26 mouse cellular contexts compared by ENCODE assay signal in genomic region chr6:86296126-86296525, GRCm38 (mm10).
"Had no signal": no experiment of that assay in that cellular context is flagged by ENCODE, and none has a peak within 500 bp of the region (broad histone marks: within the 10 kb centered on the region; RNA-seq: fewer than 3 reads in every experiment).

No protein-coding gene starts in this region.

- DNase-seq: gastrocnemius, postnatal 14 days; gastrocnemius, postnatal 36 days; heart, adult 11 months; heart, adult 2 months; heart, postnatal 14 days; heart, postnatal 36 days; kidney, adult 18-20 months; kidney, adult 8-10 months; kidney, postnatal 10 days; kidney, postnatal 25 days; kidney, postnatal 4 days; left cerebral cortex, postnatal 4 days had no signal

- H3K9me3 ChIP-seq: heart, embryonic 15.5 days; hindbrain, embryonic 13.5 days; hindbrain, embryonic 15.5 days; intestine, embryonic 15.5 days; limb, embryonic 13.5 days; limb, embryonic 15.5 days; liver, embryonic 12.5 days had no signal

- H3K4me2 ChIP-seq: heart, embryonic 11.5 days; heart, embryonic 13.5 days; heart, embryonic 15.5 days; hindbrain, embryonic 13.5 days; hindbrain, embryonic 15.5 days; intestine, embryonic 15.5 days; limb, embryonic 13.5 days; limb, embryonic 15.5 days; liver, embryonic 12.5 days had no signal

- H3K27me3 ChIP-seq: heart, embryonic 13.5 days; heart, embryonic 15.5 days; hindbrain, embryonic 13.5 days; hindbrain, embryonic 15.5 days; intestine, embryonic 15.5 days; limb, embryonic 13.5 days; limb, embryonic 15.5 days; liver, embryonic 12.5 days had no signal

- H3K36me3 ChIP-seq: heart, embryonic 13.5 days; heart, embryonic 15.5 days; hindbrain, embryonic 13.5 days; hindbrain, embryonic 15.5 days; intestine, embryonic 15.5 days; limb, embryonic 13.5 days; limb, embryonic 15.5 days; liver, embryonic 12.5 days had no signal

- H3K27ac ChIP-seq: heart, adult 2 months; heart, embryonic 13.5 days; heart, embryonic 15.5 days; hindbrain, embryonic 13.5 days; hindbrain, embryonic 15.5 days; intestine, embryonic 15.5 days; layer of hippocampus, adult 2 months; left cerebral cortex, adult 2 months; limb, embryonic 13.5 days; limb, embryonic 15.5 days; liver, embryonic 12.5 days; liver, embryonic 14.5 days had no signal

- H3K9ac ChIP-seq: heart, embryonic 13.5 days; heart, embryonic 15.5 days; hindbrain, embryonic 13.5 days; hindbrain, embryonic 15.5 days; intestine, embryonic 15.5 days; limb, embryonic 13.5 days; limb, embryonic 15.5 days; liver, embryonic 12.5 days; liver, embryonic 14.5 days had no signal

- H3K4me3 ChIP-seq: heart, adult 2 months; heart, embryonic 13.5 days; heart, embryonic 15.5 days; hindbrain, embryonic 13.5 days; hindbrain, embryonic 15.5 days; intestine, embryonic 15.5 days; layer of hippocampus, adult 2 months; left cerebral cortex, adult 2 months; limb, embryonic 13.5 days; limb, embryonic 15.5 days; liver, embryonic 12.5 days had no signal

- H3K4me1 ChIP-seq: heart, embryonic 13.5 days; heart, embryonic 15.5 days; hindbrain, embryonic 15.5 days; intestine, embryonic 15.5 days; limb, embryonic 13.5 days; liver, embryonic 12.5 days had no signal

- ATAC-seq: inflammation-experienced regulatory T-cells, adult 6 months; intestine, embryonic 15.5 days; intestine, postnatal 0 days; liver, embryonic 12.5 days had no signal
